Mouse (Mus musculus): ENCODE data around the gene Suds3. TPM values are rescaled to one million over a fixed set of nuclear protein-coding genes. Genes with fewer than 3 reads are reported as not detected.
A peak's percentile ranks its signal among the peaks of the same experiment; 100 is the strongest.

Gene Suds3
- 45.1 and 60.7 TPM in 2 replicates for polyA plus RNA-seq (2012; rRNA removed)

DNA sequence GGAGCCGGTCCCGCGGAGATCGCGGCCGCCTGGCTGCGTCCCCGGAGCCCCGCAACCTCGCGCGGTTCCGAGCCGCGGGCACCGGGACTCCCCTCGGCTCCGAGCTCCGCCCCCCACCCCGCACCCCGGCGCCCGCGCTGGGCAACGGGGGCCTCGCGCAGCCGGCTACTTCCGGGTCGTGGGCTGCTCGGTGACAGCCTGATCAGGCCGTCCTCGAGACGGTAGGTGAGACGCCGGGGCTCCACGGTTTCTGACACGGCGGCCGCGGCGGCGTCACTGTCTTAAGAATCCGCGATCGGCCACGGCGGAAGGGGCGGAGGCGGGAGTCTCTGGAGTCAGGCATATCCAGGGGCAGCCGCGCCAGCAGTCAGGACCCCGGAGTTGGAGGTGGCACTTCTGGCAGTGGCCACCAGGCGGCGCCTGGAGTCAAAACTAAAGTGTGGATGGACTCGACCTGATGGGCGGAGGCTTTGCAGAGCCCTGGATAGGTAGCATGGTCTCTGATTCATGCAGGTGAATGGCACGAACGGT lies at the start of gene Suds3:
Gene Suds3 (minus strand): TSS at position 278 of the 531 bp plus-strand sequence.
- H3K4me3 ChIP-seq (ENCODE audit: extremely low read depth, insufficient read depth, insufficient read length) = peak within 1 kb of the TSS; percentile 81
- peak; percentile 79 to 90 for DNase-seq (ENCODE audit: low read depth in 1 of 2, low spot score in 2 of 2)
- WGBS = under 1% methylated on average over 58 of the region's 59 CpGs

DNA sequence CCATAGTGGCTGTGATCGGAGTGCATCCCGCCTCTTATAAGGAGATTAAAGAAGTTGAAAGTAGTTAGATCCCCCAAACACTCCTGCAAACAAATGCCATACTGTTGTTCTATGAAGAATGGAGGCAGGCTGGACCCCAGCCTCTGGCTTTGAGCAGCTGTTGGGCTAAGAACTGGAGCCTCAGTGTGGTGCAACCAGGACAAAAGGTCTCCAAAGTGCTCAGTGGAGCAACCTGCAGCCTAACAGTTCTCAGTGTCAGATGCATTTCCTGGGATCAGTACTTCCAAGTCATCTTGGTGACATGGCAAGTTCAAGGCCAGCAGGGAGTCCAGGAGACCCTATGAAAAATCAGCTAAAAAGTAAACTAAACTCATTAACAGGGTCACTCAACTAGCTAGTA lies 49.0 kb upstream of the Suds3 start:
- DNase-seq (ENCODE audit: low read depth in 1 of 2, low spot score in 2 of 2) = no peak

More for the DNA sequence above, at the start of gene Suds3:
- Histone ChIP-seq H3K4me1 (ENCODE audit: control insufficient read depth, insufficient read depth, insufficient read length) (no peaks in the 10 kb centered on the region; the same call in 1 of the 2 replicates), H3K36me3 (ENCODE audit: control insufficient read depth, insufficient read depth, low read length) (peaks cover 4% of the 10 kb centered on the region), H3K27me3 (ENCODE audit: control insufficient read depth, insufficient read depth, low read length) (no peaks in the 10 kb centered on the region; the same call in 1 of the 2 replicates), H3K27ac (ENCODE audit: insufficient read depth, low read length) (peak within 1 kb of the TSS; percentile 87)
- no peak for TF ChIP-seq POLR2A (IDR thresholded peaks at IDR 0.05; ENCODE audit: low read depth, low read length)
- peak; percentile 96 for TF ChIP-seq CTCF (IDR thresholded peaks at IDR 0.05; ENCODE audit: extremely low read depth, insufficient read depth, insufficient read length, insufficient replicate concordance)

DNA sequence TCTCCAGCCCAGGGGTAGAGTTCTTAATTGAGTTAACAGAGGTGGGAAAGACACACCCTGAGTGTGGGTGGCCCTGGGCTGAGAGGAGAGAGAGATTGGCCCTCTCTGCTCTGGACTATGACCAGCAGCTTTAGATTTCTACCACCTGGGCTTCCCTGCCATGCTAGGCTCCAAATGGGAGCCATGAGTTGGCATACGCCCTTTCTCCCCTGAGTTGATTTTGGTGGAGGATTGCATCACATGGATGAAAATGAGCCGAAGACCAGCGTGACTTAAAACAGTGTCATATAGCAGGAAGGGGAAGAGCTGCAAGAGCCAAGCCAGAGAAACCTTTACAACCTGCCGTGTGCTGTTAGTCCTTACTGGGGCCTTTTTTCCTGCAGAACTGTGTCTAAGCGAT lies 48.6 kb upstream of the Suds3 start:
- peaks cover 9% of the 10 kb centered on the region; the same call in 1 of the 2 replicates for H3K4me1 ChIP-seq (ENCODE audit: control insufficient read depth, insufficient read depth, insufficient read length)
- no peak overlapping the region for H3K27ac ChIP-seq (ENCODE audit: insufficient read depth, low read length)
- 86% methylated on average over 5 of the region's 5 CpGs for WGBS
- no peak overlapping the region for H3K4me3 ChIP-seq (ENCODE audit: extremely low read depth, insufficient read depth, insufficient read length)
- no peaks in the 10 kb centered on the region for H3K27me3 ChIP-seq (ENCODE audit: control insufficient read depth, insufficient read depth, low read length)
- no peak for TF ChIP-seq POLR2A (IDR thresholded peaks at IDR 0.05; ENCODE audit: low read depth, low read length)
- DNase-seq (ENCODE audit: low read depth in 1 of 2, low spot score in 2 of 2) = no peak
- H3K36me3 ChIP-seq (ENCODE audit: control insufficient read depth, insufficient read depth, low read length) = no peaks in the 10 kb centered on the region; the same call in 1 of the 2 replicates

More for the DNA sequence above, 49.0 kb upstream of the Suds3 start:
- Histone ChIP-seq H3K27ac (ENCODE audit: insufficient read depth, low read length) (no peak overlapping the region), H3K36me3 (ENCODE audit: control insufficient read depth, insufficient read depth, low read length) (no peaks in the 10 kb centered on the region; the same call in 1 of the 2 replicates), H3K4me1 (ENCODE audit: control insufficient read depth, insufficient read depth, insufficient read length) (peaks cover 9% of the 10 kb centered on the region; the same call in 1 of the 2 replicates), H3K4me3 (ENCODE audit: extremely low read depth, insufficient read depth, insufficient read length) (no peak overlapping the region), H3K27me3 (ENCODE audit: control insufficient read depth, insufficient read depth, low read length) (no peaks in the 10 kb centered on the region)
- TF ChIP-seq CTCF (IDR thresholded peaks at IDR 0.05; ENCODE audit: extremely low read depth, insufficient read depth, insufficient read length, insufficient replicate concordance) = no peak
- WGBS = 96% methylated on average over 2 of the region's 2 CpGs

DNA sequence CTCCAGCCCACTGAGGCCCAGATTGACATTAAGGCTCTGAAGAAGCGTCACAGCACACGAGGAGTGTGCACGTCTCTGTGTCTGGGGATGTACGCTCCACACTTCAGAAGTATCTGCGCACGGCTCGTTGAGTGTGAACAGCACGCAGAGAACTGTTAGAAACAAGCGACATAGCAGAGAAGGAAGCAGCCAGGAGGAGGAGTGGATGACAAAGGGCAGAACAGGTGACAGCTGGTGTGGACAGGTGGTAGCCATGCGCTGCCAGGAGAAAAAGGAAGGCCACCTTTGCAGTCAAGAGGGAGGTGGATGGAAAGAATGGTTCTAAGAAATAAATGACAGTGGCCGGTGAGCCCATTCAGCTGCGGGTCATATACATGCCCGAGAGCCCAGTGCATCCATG lies 47.9 kb upstream of the Suds3 start:
- 92% methylated on average over 13 of the region's 13 CpGs for WGBS
- Histone ChIP-seq H3K4me3 (ENCODE audit: extremely low read depth, insufficient read depth, insufficient read length) (no peak overlapping the region), H3K27ac (ENCODE audit: insufficient read depth, low read length) (no peak overlapping the region), H3K27me3 (ENCODE audit: control insufficient read depth, insufficient read depth, low read length) (no peaks in the 10 kb centered on the region), H3K4me1 (ENCODE audit: control insufficient read depth, insufficient read depth, insufficient read length) (peaks cover 13% of the 10 kb centered on the region; the same call in 1 of the 2 replicates), H3K36me3 (ENCODE audit: control insufficient read depth, insufficient read depth, low read length) (no peaks in the 10 kb centered on the region; the same call in 1 of the 2 replicates)
- TF ChIP-seq POLR2A (IDR thresholded peaks at IDR 0.05; ENCODE audit: low read depth, low read length) = no peak
- TF ChIP-seq CTCF (IDR thresholded peaks at IDR 0.05; ENCODE audit: extremely low read depth, insufficient read depth, insufficient read length, insufficient replicate concordance) = no peak
- DNase-seq (ENCODE audit: low read depth in 1 of 2, low spot score in 2 of 2) = no peak

DNA sequence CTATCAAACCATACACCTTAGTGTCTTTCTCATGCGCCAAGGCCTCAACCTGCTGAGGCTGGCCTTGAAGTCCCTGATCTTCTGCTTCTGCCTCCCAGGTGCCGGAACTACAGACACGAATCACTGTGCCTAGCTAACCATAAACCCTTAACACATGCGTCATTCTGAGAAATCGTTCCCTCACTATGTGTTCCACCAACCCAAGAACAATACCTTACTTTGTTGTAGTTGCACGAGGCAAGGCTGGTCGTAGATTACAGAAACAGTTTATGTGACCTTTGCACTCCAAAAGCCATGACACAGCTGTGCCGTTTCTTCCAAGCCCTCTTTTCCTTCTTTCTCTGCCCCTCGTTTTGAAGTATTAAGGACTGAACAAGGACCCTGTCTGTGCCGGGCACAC lies 44.6 kb upstream of the Suds3 start:
- 65% methylated on average over 10 of the region's 10 CpGs for WGBS
- Histone ChIP-seq H3K27ac (ENCODE audit: insufficient read depth, low read length) (peak overlapping the region; percentile 87), H3K4me1 (ENCODE audit: control insufficient read depth, insufficient read depth, insufficient read length) (peaks cover 18% of the 10 kb centered on the region; the same call in 1 of the 2 replicates), H3K4me3 (ENCODE audit: extremely low read depth, insufficient read depth, insufficient read length) (no peak overlapping the region), H3K36me3 (ENCODE audit: control insufficient read depth, insufficient read depth, low read length) (no peaks in the 10 kb centered on the region; the same call in 1 of the 2 replicates), H3K27me3 (ENCODE audit: control insufficient read depth, insufficient read depth, low read length) (no peaks in the 10 kb centered on the region)
- peak; percentile 39 to 67 for DNase-seq (ENCODE audit: low read depth in 1 of 2, low spot score in 2 of 2)
- TF ChIP-seq POLR2A (IDR thresholded peaks at IDR 0.05; ENCODE audit: low read depth, low read length) (no peak), CTCF (IDR thresholded peaks at IDR 0.05; ENCODE audit: extremely low read depth, insufficient read depth, insufficient read length, insufficient replicate concordance) (no peak)

DNA sequence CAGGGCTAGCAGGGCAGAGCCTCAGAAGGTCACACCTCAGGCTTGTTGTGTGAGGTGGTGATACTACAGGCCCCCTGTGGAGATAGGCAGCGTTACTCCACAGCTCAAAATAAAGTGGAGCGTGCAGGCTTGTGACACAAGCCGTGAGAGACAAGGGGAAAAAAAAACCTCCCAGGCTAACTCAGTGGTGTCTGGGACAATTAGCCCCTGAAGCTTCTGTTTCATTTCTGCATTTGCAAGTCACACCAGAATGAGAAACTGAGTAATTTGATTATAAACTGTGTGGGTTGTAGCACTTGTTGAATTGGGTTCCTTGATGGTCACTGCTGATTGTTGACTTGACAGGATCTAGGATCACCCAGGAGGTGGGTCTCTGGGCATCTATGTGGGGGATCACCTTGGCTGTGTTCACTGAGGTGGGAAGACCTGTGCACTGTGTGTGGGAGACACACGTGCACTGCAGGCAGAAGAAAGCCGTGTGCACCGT lies 43.9 kb upstream of the Suds3 start:
- Histone ChIP-seq H3K4me1 (ENCODE audit: control insufficient read depth, insufficient read depth, insufficient read length) (peaks cover 18% of the 10 kb centered on the region; the same call in 1 of the 2 replicates), H3K4me3 (ENCODE audit: extremely low read depth, insufficient read depth, insufficient read length) (peak overlapping the region; percentile 6; the same call in 1 of the 2 replicates), H3K27ac (ENCODE audit: insufficient read depth, low read length) (peak overlapping the region; percentile 89), H3K27me3 (ENCODE audit: control insufficient read depth, insufficient read depth, low read length) (no peaks in the 10 kb centered on the region), H3K36me3 (ENCODE audit: control insufficient read depth, insufficient read depth, low read length) (no peaks in the 10 kb centered on the region; the same call in 1 of the 2 replicates)
- peak; percentile 34 to 67 for DNase-seq (ENCODE audit: low read depth in 1 of 2, low spot score in 2 of 2)
- WGBS = 47% methylated on average over 6 of the region's 6 CpGs
- TF ChIP-seq CTCF (IDR thresholded peaks at IDR 0.05; ENCODE audit: extremely low read depth, insufficient read depth, insufficient read length, insufficient replicate concordance) = no peak
- no peak for TF ChIP-seq POLR2A (IDR thresholded peaks at IDR 0.05; ENCODE audit: low read depth, low read length)

DNA sequence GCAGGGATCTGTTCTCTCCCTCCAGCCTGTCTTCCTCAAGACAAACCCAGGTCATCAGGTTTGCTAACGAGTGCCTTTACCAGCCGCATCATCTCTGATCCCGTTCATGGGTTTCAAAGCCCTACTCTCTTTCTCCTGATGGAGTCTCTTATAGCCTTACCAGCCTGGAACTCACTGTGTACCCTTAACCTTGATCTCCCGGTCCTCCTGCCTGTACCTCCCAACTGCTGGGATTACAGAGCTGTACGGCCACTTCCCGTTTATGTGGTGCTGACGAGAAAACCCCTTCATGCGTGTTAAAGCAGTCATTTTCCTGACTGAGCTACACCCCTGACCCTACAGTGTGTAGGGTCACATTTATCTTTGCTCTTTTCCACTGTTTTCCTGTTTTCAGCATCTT lies 43.4 kb upstream of the Suds3 start:
- no peaks in the 10 kb centered on the region; the same call in 1 of the 2 replicates for H3K36me3 ChIP-seq (ENCODE audit: control insufficient read depth, insufficient read depth, low read length)
- peak overlapping the region; percentile 6; the same call in 1 of the 2 replicates for H3K4me3 ChIP-seq (ENCODE audit: extremely low read depth, insufficient read depth, insufficient read length)
- 43% methylated on average over 8 of the region's 8 CpGs for WGBS
- peak in 1 of 2 experiments; percentile 30 for DNase-seq (ENCODE audit: low read depth in 1 of 2, low spot score in 2 of 2)
- peaks cover 18% of the 10 kb centered on the region; the same call in 1 of the 2 replicates for H3K4me1 ChIP-seq (ENCODE audit: control insufficient read depth, insufficient read depth, insufficient read length)
- TF ChIP-seq CTCF (IDR thresholded peaks at IDR 0.05; ENCODE audit: extremely low read depth, insufficient read depth, insufficient read length, insufficient replicate concordance) = no peak
- no peak for TF ChIP-seq POLR2A (IDR thresholded peaks at IDR 0.05; ENCODE audit: low read depth, low read length)
- peak overlapping the region; percentile 89 for H3K27ac ChIP-seq (ENCODE audit: insufficient read depth, low read length)
- no peaks in the 10 kb centered on the region for H3K27me3 ChIP-seq (ENCODE audit: control insufficient read depth, insufficient read depth, low read length)
